Mouse (Mus musculus): ENCODE results near the gene Thrb.
"Not testable (repeated sequence)": the region's sequence is repeated elsewhere in the genome, so short reads cannot be mapped to it uniquely, and the experiment has no call there.

Gene Thrb

GRCm38 (mm10) chr14:17879446-17879845, 219.4 kb downstream of the Thrb start:
- DNase-seq (ENCODE audit: low spot score), result no peak

GRCm38 (mm10) chr14:17884884-17885283, 224.8 kb downstream of the Thrb start:
- DNase-seq (ENCODE audit: low spot score), result no peak

- DNase-seq (ENCODE audit: low spot score), result no peak
These were observed 225.3 kb downstream of the Thrb start for GRCm38 (mm10) chr14:17885320-17885719.

GRCm38 (mm10) chr14:17894791-17895190, 234.7 kb downstream of the Thrb start:
- DNase-seq (ENCODE audit: low spot score), result no peak

- DNase-seq (ENCODE audit: low spot score), result no peak
These were observed 239.8 kb downstream of the Thrb start for GRCm38 (mm10) chr14:17899733-17900413.

- no peak for DNase-seq (ENCODE audit: low spot score)
These were observed 240.3 kb downstream of the Thrb start for GRCm38 (mm10) chr14:17900414-17900795.

GRCm38 (mm10) chr14:17902426-17902825, 242.4 kb downstream of the Thrb start:
- no peak for DNase-seq (ENCODE audit: low spot score)

- no peak for DNase-seq (ENCODE audit: low spot score)
These were observed 243.1 kb downstream of the Thrb start for GRCm38 (mm10) chr14:17903121-17903520.

- no peak for DNase-seq (ENCODE audit: low spot score)
These were observed 244.5 kb downstream of the Thrb start for GRCm38 (mm10) chr14:17904554-17904953.

- no peak for DNase-seq (ENCODE audit: low spot score)
These were observed 245.6 kb downstream of the Thrb start for GRCm38 (mm10) chr14:17905627-17906026.

- DNase-seq (ENCODE audit: low spot score), result no peak
These were observed 246.9 kb downstream of the Thrb start for GRCm38 (mm10) chr14:17906931-17907330.

- DNase-seq (ENCODE audit: low spot score), result no peak
These were observed 251.1 kb downstream of the Thrb start for GRCm38 (mm10) chr14:17911157-17911556.

GRCm38 (mm10) chr14:17912573-17913207, 252.6 kb downstream of the Thrb start:
- no peak for DNase-seq (ENCODE audit: low spot score)

- DNase-seq (ENCODE audit: low spot score), result no peak
These were observed 255.5 kb downstream of the Thrb start for GRCm38 (mm10) chr14:17915556-17915955.

GRCm38 (mm10) chr14:17916651-17917050, 256.6 kb downstream of the Thrb start:
- DNase-seq (ENCODE audit: low spot score), result no peak

- DNase-seq (ENCODE audit: low spot score), result no peak
These were observed 257.2 kb downstream of the Thrb start for GRCm38 (mm10) chr14:17917124-17917763.

- DNase-seq (ENCODE audit: low spot score), result no peak
These were observed 257.8 kb downstream of the Thrb start for GRCm38 (mm10) chr14:17917899-17918298.

GRCm38 (mm10) chr14:17922807-17923704, 263.0 kb downstream of the Thrb start:
- no peak for DNase-seq (ENCODE audit: low spot score)

GRCm38 (mm10) chr14:17927469-17927868, 267.4 kb downstream of the Thrb start:
- DNase-seq (ENCODE audit: low spot score), result no peak

- no peak for DNase-seq (ENCODE audit: low spot score)
These were observed 269.5 kb downstream of the Thrb start for GRCm38 (mm10) chr14:17929585-17929984.

- DNase-seq (ENCODE audit: low spot score), result no peak
These were observed 273.4 kb downstream of the Thrb start for GRCm38 (mm10) chr14:17933475-17933874.

- not testable (repeated sequence) for DNase-seq (ENCODE audit: low spot score)
These were observed 274.7 kb downstream of the Thrb start for GRCm38 (mm10) chr14:17934779-17935178.
